Mouse (Mus musculus) midbrain, embryonic 13.5 days (tissue): ENCODE results near the gene Clic3. TPM values are rescaled to one million over a fixed set of nuclear protein-coding genes. Genes with fewer than 3 reads are reported as not detected.

Source experiments
- ATAC-seq: fragments of 200-750 bp; cut with Nextera tagmentation; 2 replicates; pipeline ENCODE4 v1.8.0; 2017; ENCODE audit warnings: mild to moderate bottlenecking, moderate TSS enrichment, moderate library complexity
- H3K27ac ChIP-seq: fragments of 300-500 bp; sonication (generic); 2 replicates; pipeline ENCODE4 v1.5.1; 2015; ENCODE audit warnings: inconsistent platforms, mild to moderate bottlenecking, moderate library complexity
- H3K27me3 ChIP-seq: fragments of 300-500 bp; sonication (generic); 2 replicates; pipeline ENCODE4 v1.6.1; 2015; ENCODE audit warnings: mild to moderate bottlenecking, inconsistent platforms
- H3K36me3 ChIP-seq: fragments of 300-500 bp; sonication (generic); 2 replicates; pipeline ENCODE4 v1.6.1; 2015; ENCODE audit warnings: mild to moderate bottlenecking, inconsistent platforms
- H3K4me1 ChIP-seq: fragments of 300-500 bp; sonication (generic); replicated peaks from 2 replicates; pipeline ENCODE4 v1.6.1; 2015; ENCODE audit warnings: inconsistent platforms
- H3K4me2 ChIP-seq: fragments of 300-500 bp; sonication (generic); replicated peaks from 2 replicates; pipeline ENCODE4 v1.6.1; 2015; ENCODE audit warnings: moderate library complexity, mild to moderate bottlenecking, inconsistent platforms
- H3K4me3 ChIP-seq: fragments of 300-500 bp; sonication (generic); replicated peaks from 2 replicates; pipeline ENCODE4 v1.5.1; 2015; ENCODE audit warnings: mild to moderate bottlenecking, inconsistent platforms
- H3K9ac ChIP-seq: fragments of 300-500 bp; sonication (generic); replicated peaks from 2 replicates; pipeline ENCODE4 v1.6.1; 2015; ENCODE audit warnings: mild to moderate bottlenecking, inconsistent platforms
- H3K9me3 ChIP-seq: fragments of 300-500 bp; sonication (generic); 2 replicates; pipeline ENCODE4 v1.6.1; 2016; ENCODE audit warnings: mild to moderate bottlenecking, inconsistent platforms
- WGBS: fragments of 180-500 bp; shearing (Covaris S2); methylation state at CpG from one replicate; pipeline ENCODE4 v1.1.7; 2015; 5-methylcytosine and 5-hydroxymethylcytosine counted together
- microRNA-seq: library from miRNA; unstranded; fragments of <30 nt; microRNA quantifications from one replicate; pipeline ENCODE4, GENCODE M21; 2016
- polyA plus RNA-seq: library from polyadenylated mRNA; unstranded; fragments of >200 nt; fragmentation: Nextera tagmentation; extraction: Ambion mirVana; gene quantifications from 2 replicates; pipeline ENCODE4 v1.2.1, GENCODE M21; 2015

Gene Clic3
- polyA plus RNA-seq, 1 experiment from 2014 or later, result 4.0 TPM

DNA sequence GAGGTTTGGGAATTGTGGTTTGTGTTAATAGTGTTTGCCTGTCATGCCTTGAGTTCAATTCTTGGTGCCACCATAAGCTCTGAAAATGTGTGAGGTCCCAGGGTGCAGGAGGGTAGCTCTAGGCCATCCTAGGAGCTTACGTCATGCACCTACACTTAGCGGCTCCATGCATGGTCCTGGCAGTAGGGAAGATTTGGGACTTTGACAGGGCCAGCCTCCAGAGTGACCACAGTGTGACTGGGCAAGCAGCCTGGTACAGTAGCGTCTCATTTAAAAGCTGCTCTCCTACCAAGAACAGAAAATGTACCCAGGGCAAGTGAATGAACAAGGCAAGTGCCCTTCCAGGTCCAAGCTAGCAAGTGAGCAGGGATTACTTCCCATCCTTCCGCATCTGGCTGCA, 49.2 kb downstream of the Clic3 start:
- Histone ChIP-seq H3K36me3 (peaks cover 41% of the 10 kb centered on the region), H3K4me1 (peaks cover 13% of the 10 kb centered on the region), H3K27ac (no peak overlapping the region), H3K9me3 (no peaks in the 10 kb centered on the region), H3K9ac (no peak overlapping the region), H3K4me3 (no peak overlapping the region), H3K4me2 (no peak overlapping the region), H3K27me3 (no peaks in the 10 kb centered on the region)
- WGBS, result 95% methylated on average over 4 of the region's 4 CpGs
- no peak for ATAC-seq

DNA sequence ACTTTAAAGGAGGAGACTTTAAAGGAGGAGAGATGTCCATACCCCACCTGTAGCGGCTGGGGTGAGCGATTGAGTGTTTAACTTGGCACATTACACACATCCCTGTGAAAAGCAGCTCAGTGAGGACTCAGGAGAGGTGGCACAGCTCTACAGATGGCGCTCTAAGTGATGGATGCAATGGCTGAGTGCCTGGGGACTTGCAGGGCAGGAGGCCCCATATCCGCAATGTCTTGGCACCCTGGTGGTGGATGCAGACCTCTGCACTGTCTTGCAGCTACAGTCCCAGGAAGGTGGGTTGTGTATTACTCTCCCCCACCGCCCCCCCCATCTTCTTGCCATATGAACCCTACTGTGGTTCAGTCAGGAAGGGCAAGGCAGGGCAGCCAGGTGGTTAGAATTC, 50.3 kb downstream of the Clic3 start:
- Histone ChIP-seq H3K4me2 (no peak overlapping the region), H3K36me3 (peaks cover 41% of the 10 kb centered on the region), H3K4me3 (no peak overlapping the region), H3K27ac (no peak overlapping the region), H3K4me1 (peaks cover 6% of the 10 kb centered on the region), H3K9me3 (no peaks in the 10 kb centered on the region), H3K9ac (no peak overlapping the region), H3K27me3 (no peaks in the 10 kb centered on the region)
- whole genome bisulfite sequencing, result 40% methylated on average over 5 of the region's 5 CpGs
- ATAC-seq, result no peak

Small RNA genes within 50 kb of the gene (microRNA-seq; reads per million reads assigned to microRNA genes)
- gene Mir3087, result not detected

Other genes starting within 250 kb of the Clic3 start
- 113 and 117 TPM in 2 replicates for gene Nelfb, start 245.3 kb upstream of the Clic3 start, polyA plus RNA-seq
- gene Stpg3, start 242.2 kb upstream of the Clic3 start, polyA plus RNA-seq, result not detected in 2 replicates
- 0.89 TPM in 1 of 2 replicates, not detected in the other for gene Fam166a, start 238.1 kb upstream of the Clic3 start, polyA plus RNA-seq
- 362 and 392 TPM in 2 replicates for gene Tubb4b, start 232.1 kb upstream of the Clic3 start, polyA plus RNA-seq
- not detected in 2 replicates for gene Slc34a3, start 222.5 kb upstream of the Clic3 start, polyA plus RNA-seq
- gene Rnf224, start 220.1 kb upstream of the Clic3 start, polyA plus RNA-seq, result not detected in 2 replicates
- 64.5 and 73.2 TPM in 2 replicates for gene Rnf208, start 214.6 kb upstream of the Clic3 start, polyA plus RNA-seq
- not detected in 2 replicates for gene Cysrt1, start 214.4 kb upstream of the Clic3 start, polyA plus RNA-seq
- gene AL732309.1, start 210.0 kb upstream of the Clic3 start, polyA plus RNA-seq, result 4.9 and 5.1 TPM in 2 replicates
- gene Tmem203, start 201.4 kb upstream of the Clic3 start, polyA plus RNA-seq, result 18.6 and 19.6 TPM in 2 replicates
- gene Tprn, start 194.2 kb upstream of the Clic3 start, polyA plus RNA-seq, result 11.4 and 13.3 TPM in 2 replicates
- gene Ssna1, start 184.4 kb upstream of the Clic3 start, polyA plus RNA-seq, result 205 and 216 TPM in 2 replicates
- 147 and 149 TPM in 2 replicates for gene Anapc2, start 184.4 kb upstream of the Clic3 start, polyA plus RNA-seq
- gene Tmem210, start 168.7 kb upstream of the Clic3 start, polyA plus RNA-seq, result not detected in 2 replicates
- 0.27 TPM in 1 of 2 replicates, not detected in the other for gene Lrrc26, start 166.9 kb upstream of the Clic3 start, polyA plus RNA-seq
- 17.5 and 19.0 TPM in 2 replicates for gene Grin1, start 137.7 kb upstream of the Clic3 start, polyA plus RNA-seq
- 60.0 and 66.4 TPM in 2 replicates for gene Man1b1, start 124.5 kb upstream of the Clic3 start, polyA plus RNA-seq
- gene Dpp7, start 100.5 kb upstream of the Clic3 start, polyA plus RNA-seq, result 19.9 and 23.7 TPM in 2 replicates
- gene Uap1l1, start 91.2 kb upstream of the Clic3 start, polyA plus RNA-seq, result 3.9 and 4.4 TPM in 2 replicates
- 23.1 and 25.5 TPM in 2 replicates for gene Sapcd2, start 84.5 kb upstream of the Clic3 start, polyA plus RNA-seq
- gene Entpd2, start 61.0 kb upstream of the Clic3 start, polyA plus RNA-seq, result 0.62 and 1.0 TPM in 2 replicates
- 380 and 389 TPM in 2 replicates for gene Npdc1, start 57.5 kb upstream of the Clic3 start, polyA plus RNA-seq
- 0.49 TPM in 1 of 2 replicates, not detected in the other for gene Fut7, start 33.6 kb upstream of the Clic3 start, polyA plus RNA-seq
- 10.2 and 11.1 TPM in 2 replicates for gene Abca2, start 28.1 kb upstream of the Clic3 start, polyA plus RNA-seq
- 85.7 and 92.1 TPM in 2 replicates for gene Paxx, start 4.3 kb downstream of the Clic3 start, polyA plus RNA-seq
- gene Ptgds, start 13.2 kb downstream of the Clic3 start, polyA plus RNA-seq, result 48.6 and 80.5 TPM in 2 replicates
- not detected in 2 replicates for gene Lcn12, start 37.1 kb downstream of the Clic3 start, polyA plus RNA-seq
- gene Fbxw5, start 43.9 kb downstream of the Clic3 start, polyA plus RNA-seq, result 120 and 122 TPM in 2 replicates
- gene C8g, start 44.9 kb downstream of the Clic3 start, polyA plus RNA-seq, result 5.6 and 7.2 TPM in 2 replicates
- 22.9 and 24.1 TPM in 2 replicates for gene Traf2, start 90.1 kb downstream of the Clic3 start, polyA plus RNA-seq
- gene Edf1, start 101.0 kb downstream of the Clic3 start, polyA plus RNA-seq, result 387 and 406 TPM in 2 replicates
- 3.2 and 6.8 TPM in 2 replicates for gene Mamdc4, start 118.0 kb downstream of the Clic3 start, polyA plus RNA-seq
- 190 and 193 TPM in 2 replicates for gene Phpt1, start 118.4 kb downstream of the Clic3 start, polyA plus RNA-seq
- gene Ajm1, start 124.9 kb downstream of the Clic3 start, polyA plus RNA-seq, result 3.5 and 5.7 TPM in 2 replicates
- 67.2 and 75.9 TPM in 2 replicates for gene Rabl6, start 151.7 kb downstream of the Clic3 start, polyA plus RNA-seq
- gene Ccdc183, start 160.8 kb downstream of the Clic3 start, polyA plus RNA-seq, result 0.24 and 0.47 TPM in 2 replicates
- gene Tmem141, start 165.2 kb downstream of the Clic3 start, polyA plus RNA-seq, result 27.5 and 32.3 TPM in 2 replicates
- gene Fcna, start 171.2 kb downstream of the Clic3 start, polyA plus RNA-seq, result 1.1 and 1.8 TPM in 2 replicates
- gene Lcn8, start 196.3 kb downstream of the Clic3 start, polyA plus RNA-seq, result not detected in 2 replicates
- gene Lcn5, start 201.1 kb downstream of the Clic3 start, polyA plus RNA-seq, result not detected in 2 replicates
- gene Lcn6, start 219.9 kb downstream of the Clic3 start, polyA plus RNA-seq, result not detected in 2 replicates
- not detected in 2 replicates for gene Lcn10, start 225.9 kb downstream of the Clic3 start, polyA plus RNA-seq
- not detected in 2 replicates for gene Obp2a, start 243.2 kb downstream of the Clic3 start, polyA plus RNA-seq
- gene Bmyc, start 249.9 kb downstream of the Clic3 start, polyA plus RNA-seq, result 98.4 and 100 TPM in 2 replicates